Mouse (Mus musculus): Measurements from ENCODE around the gene Cd2. TPM values are rescaled to one million over a fixed set of nuclear protein-coding genes. Genes with fewer than 3 reads are reported as not detected.

The Cd2 gene
- polyA plus RNA-seq, 1 experiment from 2014 or later: 0.14 TPM

DNA sequence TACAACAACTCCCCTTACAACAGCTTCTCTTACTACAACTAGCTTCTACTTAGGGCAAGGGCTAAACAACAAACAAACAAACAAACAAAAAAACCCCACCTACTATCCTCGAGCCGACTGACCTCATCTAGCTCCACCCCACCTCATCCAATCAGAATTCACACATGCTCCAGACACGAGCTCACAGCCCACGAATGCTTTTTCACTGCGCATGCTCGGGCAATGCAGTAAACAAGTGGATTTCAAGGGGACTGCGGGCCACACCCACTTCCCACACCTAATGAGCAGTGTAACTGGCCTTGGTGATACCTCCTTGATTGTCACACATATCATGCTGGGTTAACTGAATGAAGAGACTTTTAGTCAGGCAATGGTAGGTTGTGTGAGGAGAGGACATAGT, 19.4 kb downstream of the Cd2 start:
- no peak for ATAC-seq
- H3K36me3 ChIP-seq (ENCODE audit: control insufficient read depth, insufficient read depth, low read length): no peaks in the 10 kb centered on the region

DNA sequence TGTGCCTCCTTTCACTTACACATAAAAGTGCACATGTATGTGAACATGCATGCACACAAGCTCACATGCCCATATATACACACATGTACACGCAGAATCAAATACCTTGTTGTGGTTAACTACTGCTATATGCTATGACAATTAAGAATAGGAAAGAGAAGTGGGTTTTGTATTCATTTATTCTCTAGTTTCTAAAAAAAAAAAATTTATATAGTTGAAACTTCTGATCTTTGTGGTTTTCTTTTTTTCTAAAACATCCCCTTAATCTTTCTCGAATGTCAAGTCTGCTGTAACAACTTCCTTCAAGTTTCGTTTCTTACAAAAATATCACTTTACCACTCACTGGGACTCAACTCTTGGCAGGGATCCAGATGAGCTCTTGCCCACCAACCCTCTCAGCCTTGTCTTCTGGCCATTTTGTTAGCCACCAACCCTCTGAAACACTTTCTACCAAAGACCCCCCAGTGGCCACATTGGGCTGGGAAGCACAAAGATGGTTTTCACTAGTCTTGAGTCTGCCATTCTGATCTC, 22.1 kb downstream of the Cd2 start:
- no peaks in the 10 kb centered on the region for H3K4me1 ChIP-seq (ENCODE audit: control insufficient read depth, insufficient read depth, low read depth, low read length)
- H3K9ac ChIP-seq (ENCODE audit: low read depth, low read length): no peak overlapping the region
- WGBS: 79% methylated on average over 3 of the region's 3 CpGs
- H3K36me3 ChIP-seq (ENCODE audit: control insufficient read depth, insufficient read depth, low read length): no peaks in the 10 kb centered on the region
- no peaks in the 10 kb centered on the region for H3K9me3 ChIP-seq (ENCODE audit: control insufficient read depth, low read length)
- H3K27me3 ChIP-seq (replicated peaks; ENCODE audit: control insufficient read depth, insufficient read depth, low read length): no peaks in the 10 kb centered on the region
- no peak overlapping the region for H3K4me2 ChIP-seq (ENCODE audit: low read length)
- H3K4me3 ChIP-seq (ENCODE audit: low read length): no peak overlapping the region
- no peak overlapping the region for H3K27ac ChIP-seq (ENCODE audit: low read depth, low read length)
- no peak for ATAC-seq

More for the DNA sequence above, 19.4 kb downstream of the Cd2 start:
- H3K9me3 ChIP-seq (ENCODE audit: control insufficient read depth, low read length): no peaks in the 10 kb centered on the region
- H3K4me3 ChIP-seq (ENCODE audit: low read length): no peak overlapping the region
- no peak overlapping the region for H3K4me2 ChIP-seq (ENCODE audit: low read length)
- H3K27me3 ChIP-seq (replicated peaks; ENCODE audit: control insufficient read depth, insufficient read depth, low read length): no peaks in the 10 kb centered on the region
- no peak overlapping the region for H3K9ac ChIP-seq (ENCODE audit: low read depth, low read length)
- no peak overlapping the region for H3K27ac ChIP-seq (ENCODE audit: low read depth, low read length)
- WGBS: 93% methylated on average over 7 of the region's 7 CpGs
- no peaks in the 10 kb centered on the region for H3K4me1 ChIP-seq (ENCODE audit: control insufficient read depth, insufficient read depth, low read depth, low read length)

DNA sequence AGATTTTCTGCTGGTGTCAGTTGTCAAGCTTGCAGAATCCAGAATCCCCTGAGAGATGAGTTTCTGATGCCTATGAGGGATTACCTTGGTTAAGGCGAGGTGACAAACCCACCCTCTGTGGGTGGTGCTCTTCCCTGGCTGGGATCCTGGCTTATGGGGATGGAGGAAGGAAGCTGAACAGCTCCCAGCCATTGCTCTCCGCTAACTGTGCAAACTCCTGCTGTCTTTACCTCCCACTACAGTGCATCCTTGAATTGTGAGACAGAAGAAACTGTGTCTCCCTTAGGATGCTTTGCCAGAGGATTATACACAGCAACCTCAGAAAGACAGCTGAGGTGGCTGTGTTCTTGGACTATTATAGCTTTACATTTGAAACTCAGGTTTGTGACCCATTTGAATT, 28.8 kb downstream of the Cd2 start:
- Histone ChIP-seq H3K4me3 (ENCODE audit: low read length) (no peak overlapping the region), H3K4me1 (ENCODE audit: control insufficient read depth, insufficient read depth, low read depth, low read length) (no peaks in the 10 kb centered on the region), H3K9ac (ENCODE audit: low read depth, low read length) (no peak overlapping the region), H3K27me3 (replicated peaks; ENCODE audit: control insufficient read depth, insufficient read depth, low read length) (no peaks in the 10 kb centered on the region), H3K27ac (ENCODE audit: low read depth, low read length) (no peak overlapping the region), H3K4me2 (ENCODE audit: low read length) (no peak overlapping the region), H3K9me3 (ENCODE audit: control insufficient read depth, low read length) (no peaks in the 10 kb centered on the region), H3K36me3 (ENCODE audit: control insufficient read depth, insufficient read depth, low read length) (no peaks in the 10 kb centered on the region)
- no peak for ATAC-seq
- WGBS: 65% methylated on average over 2 of the region's 2 CpGs

DNA sequence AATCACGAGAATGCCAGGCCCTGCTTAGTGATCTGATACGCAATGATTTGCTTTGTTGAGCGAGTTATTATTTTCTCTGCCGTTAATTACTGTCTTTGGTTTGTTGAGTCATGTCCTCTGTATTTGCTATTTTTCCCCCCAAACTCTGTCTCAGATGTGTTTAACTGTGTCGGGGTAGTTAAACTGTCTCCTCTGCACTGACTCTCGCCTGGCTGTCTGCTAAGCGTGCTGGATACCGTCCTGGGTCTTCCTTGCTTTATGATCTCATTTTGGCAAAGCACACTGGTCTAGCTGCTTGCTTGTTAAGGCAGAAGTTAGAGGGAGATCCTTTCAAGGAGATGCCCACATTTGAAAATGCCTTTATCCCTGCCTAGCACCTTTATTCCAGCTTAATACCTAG, 31.6 kb downstream of the Cd2 start:
- no peak for ATAC-seq
- Histone ChIP-seq H3K9me3 (ENCODE audit: control insufficient read depth, low read length) (no peaks in the 10 kb centered on the region), H3K27ac (ENCODE audit: low read depth, low read length) (no peak overlapping the region), H3K27me3 (replicated peaks; ENCODE audit: control insufficient read depth, insufficient read depth, low read length) (no peaks in the 10 kb centered on the region), H3K4me1 (ENCODE audit: control insufficient read depth, insufficient read depth, low read depth, low read length) (no peaks in the 10 kb centered on the region), H3K9ac (ENCODE audit: low read depth, low read length) (no peak overlapping the region), H3K4me2 (ENCODE audit: low read length) (no peak overlapping the region), H3K36me3 (ENCODE audit: control insufficient read depth, insufficient read depth, low read length) (no peaks in the 10 kb centered on the region), H3K4me3 (ENCODE audit: low read length) (no peak overlapping the region)
- WGBS: 73% methylated on average over 8 of the region's 8 CpGs

DNA sequence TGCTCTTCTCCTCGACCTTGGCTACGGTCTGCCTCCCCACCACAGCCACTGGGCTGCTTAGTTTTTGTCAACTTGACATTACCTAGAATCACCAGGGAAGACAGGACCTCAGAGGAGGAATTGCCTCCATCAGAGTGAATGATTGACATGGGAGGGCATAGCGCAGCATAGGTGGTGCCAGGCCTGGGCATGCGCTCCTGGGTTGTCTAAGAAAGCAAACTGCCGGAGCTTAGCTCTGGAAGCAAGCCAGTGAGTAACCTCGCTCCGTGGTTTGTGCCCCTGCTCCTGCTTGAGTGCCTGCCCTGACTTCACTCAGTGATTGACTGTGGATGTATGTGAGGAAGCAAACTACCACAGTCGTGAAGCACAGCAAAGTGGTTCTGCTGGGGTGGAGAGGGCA, 35.6 kb downstream of the Cd2 start:
- WGBS: 69% methylated on average over 8 of the region's 8 CpGs
- H3K36me3 ChIP-seq (ENCODE audit: control insufficient read depth, insufficient read depth, low read length): no peaks in the 10 kb centered on the region
- no peaks in the 10 kb centered on the region for H3K4me1 ChIP-seq (ENCODE audit: control insufficient read depth, insufficient read depth, low read depth, low read length)
- no peak overlapping the region for H3K9ac ChIP-seq (ENCODE audit: low read depth, low read length)
- no peak overlapping the region for H3K4me2 ChIP-seq (ENCODE audit: low read length)
- no peaks in the 10 kb centered on the region for H3K9me3 ChIP-seq (ENCODE audit: control insufficient read depth, low read length)
- no peak overlapping the region for H3K4me3 ChIP-seq (ENCODE audit: low read length)
- H3K27ac ChIP-seq (ENCODE audit: low read depth, low read length): no peak overlapping the region
- H3K27me3 ChIP-seq (replicated peaks; ENCODE audit: control insufficient read depth, insufficient read depth, low read length): no peaks in the 10 kb centered on the region
- ATAC-seq: no peak; the same call in 1 of the 2 replicates

DNA sequence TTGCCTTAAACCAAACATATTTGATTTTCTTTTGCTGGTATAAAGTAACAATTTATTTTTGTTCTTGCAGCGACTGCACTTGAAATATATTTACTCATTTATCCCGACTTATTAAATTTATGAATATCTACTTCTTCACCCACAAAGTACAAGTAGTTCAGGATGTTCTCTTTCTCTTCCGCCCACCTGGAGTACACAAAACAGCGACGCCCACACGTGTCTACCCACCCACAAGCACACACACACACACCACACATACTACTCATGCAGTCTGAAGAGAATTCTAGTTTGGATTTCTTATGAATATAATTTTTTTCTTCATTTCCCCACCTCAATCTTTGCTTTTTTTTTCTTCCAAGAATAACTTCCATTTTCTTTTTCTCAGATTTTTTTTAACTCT, 37.9 kb downstream of the Cd2 start:
- H3K27ac ChIP-seq (ENCODE audit: low read depth, low read length): no peak overlapping the region
- no peaks in the 10 kb centered on the region for H3K9me3 ChIP-seq (ENCODE audit: control insufficient read depth, low read length)
- no peak overlapping the region for H3K9ac ChIP-seq (ENCODE audit: low read depth, low read length)
- no peak overlapping the region for H3K4me3 ChIP-seq (ENCODE audit: low read length)
- H3K4me1 ChIP-seq (ENCODE audit: control insufficient read depth, insufficient read depth, low read depth, low read length): no peaks in the 10 kb centered on the region
- no peaks in the 10 kb centered on the region for H3K36me3 ChIP-seq (ENCODE audit: control insufficient read depth, insufficient read depth, low read length)
- WGBS: 86% methylated on average over 6 of the region's 6 CpGs
- no peaks in the 10 kb centered on the region for H3K27me3 ChIP-seq (replicated peaks; ENCODE audit: control insufficient read depth, insufficient read depth, low read length)
- no peak for ATAC-seq
- no peak overlapping the region for H3K4me2 ChIP-seq (ENCODE audit: low read length)

DNA sequence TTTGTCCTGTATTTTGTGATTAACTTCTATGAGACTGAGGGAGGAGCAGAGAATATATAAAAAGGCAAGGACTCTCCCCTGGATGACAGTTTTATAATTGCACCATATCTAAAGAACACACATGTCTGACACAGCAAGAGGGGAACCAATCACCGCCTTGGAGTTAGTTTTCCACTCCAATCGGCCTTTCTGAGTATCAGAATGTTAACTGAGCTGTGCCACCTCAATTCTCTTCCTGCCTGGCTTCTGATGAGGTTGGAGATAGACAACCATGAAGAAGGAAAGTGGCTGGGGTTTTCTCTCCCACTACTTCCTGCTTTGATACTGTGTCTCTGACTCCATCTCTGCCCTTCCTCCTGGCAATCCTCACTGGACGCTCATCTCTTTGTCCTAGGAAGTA, 42.5 kb downstream of the Cd2 start:
- Histone ChIP-seq H3K27me3 (replicated peaks; ENCODE audit: control insufficient read depth, insufficient read depth, low read length) (no peaks in the 10 kb centered on the region), H3K4me2 (ENCODE audit: low read length) (no peak overlapping the region), H3K27ac (ENCODE audit: low read depth, low read length) (no peak overlapping the region), H3K36me3 (ENCODE audit: control insufficient read depth, insufficient read depth, low read length) (no peaks in the 10 kb centered on the region), H3K9me3 (ENCODE audit: control insufficient read depth, low read length) (no peaks in the 10 kb centered on the region), H3K4me3 (ENCODE audit: low read length) (no peak overlapping the region), H3K9ac (ENCODE audit: low read depth, low read length) (no peak overlapping the region), H3K4me1 (ENCODE audit: control insufficient read depth, insufficient read depth, low read depth, low read length) (no peaks in the 10 kb centered on the region)
- ATAC-seq: no peak
- WGBS: 86% methylated on average over 3 of the region's 3 CpGs

DNA sequence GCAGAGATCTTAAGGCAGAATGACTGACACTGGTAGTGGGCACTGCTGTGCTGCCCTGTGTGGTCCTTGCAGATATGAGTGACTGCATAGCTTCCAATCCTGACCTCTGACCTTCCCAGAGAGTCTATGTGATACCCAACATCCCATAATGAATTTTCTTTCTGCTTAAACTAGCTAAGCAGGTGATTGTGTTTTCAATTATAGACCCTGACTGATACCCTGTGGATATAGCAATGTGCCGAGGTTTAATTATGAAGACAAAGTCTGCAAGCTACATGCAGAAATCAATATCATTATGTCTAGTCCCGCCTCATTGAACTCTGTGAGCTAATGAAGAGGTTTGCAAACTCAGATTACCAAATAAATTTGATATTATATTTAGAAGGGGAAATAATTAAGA, 44.7 kb downstream of the Cd2 start:
- Histone ChIP-seq H3K9ac (ENCODE audit: low read depth, low read length) (no peak overlapping the region), H3K4me2 (ENCODE audit: low read length) (no peak overlapping the region), H3K9me3 (ENCODE audit: control insufficient read depth, low read length) (no peaks in the 10 kb centered on the region), H3K36me3 (ENCODE audit: control insufficient read depth, insufficient read depth, low read length) (no peaks in the 10 kb centered on the region), H3K27ac (ENCODE audit: low read depth, low read length) (0 out of 2 replicates have a peak overlapping the region, but pooled peaks have one; percentile 17), H3K4me3 (ENCODE audit: low read length) (no peak overlapping the region), H3K4me1 (ENCODE audit: control insufficient read depth, insufficient read depth, low read depth, low read length) (no peaks in the 10 kb centered on the region), H3K27me3 (replicated peaks; ENCODE audit: control insufficient read depth, insufficient read depth, low read length) (no peaks in the 10 kb centered on the region)
- peak; percentile 73 for ATAC-seq
- 54% methylated on average over 2 of the region's 2 CpGs for WGBS

DNA sequence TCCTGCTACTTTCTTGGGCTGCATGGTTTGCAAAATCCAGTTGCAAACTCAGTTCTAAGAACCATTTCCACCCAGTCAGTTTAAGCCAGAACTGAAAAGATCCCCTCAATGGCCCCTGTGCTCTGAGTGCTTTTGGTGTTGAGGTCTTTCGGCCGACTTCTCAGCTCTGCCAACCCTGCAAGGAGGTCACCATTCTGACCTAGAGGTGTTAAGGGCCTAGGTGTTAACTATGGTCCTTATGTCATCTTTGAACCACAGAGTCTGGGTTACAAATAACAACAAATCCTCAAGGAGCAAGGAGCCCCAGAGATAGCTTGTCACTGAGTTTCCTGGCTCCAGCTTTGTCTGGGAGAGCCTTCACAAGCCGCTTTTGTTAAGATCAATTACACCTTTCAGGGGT, 45.9 kb downstream of the Cd2 start:
- Histone ChIP-seq H3K4me3 (ENCODE audit: low read length) (no peak overlapping the region), H3K36me3 (ENCODE audit: control insufficient read depth, insufficient read depth, low read length) (no peaks in the 10 kb centered on the region)
- 82% methylated on average over 3 of the region's 3 CpGs for WGBS

DNA sequence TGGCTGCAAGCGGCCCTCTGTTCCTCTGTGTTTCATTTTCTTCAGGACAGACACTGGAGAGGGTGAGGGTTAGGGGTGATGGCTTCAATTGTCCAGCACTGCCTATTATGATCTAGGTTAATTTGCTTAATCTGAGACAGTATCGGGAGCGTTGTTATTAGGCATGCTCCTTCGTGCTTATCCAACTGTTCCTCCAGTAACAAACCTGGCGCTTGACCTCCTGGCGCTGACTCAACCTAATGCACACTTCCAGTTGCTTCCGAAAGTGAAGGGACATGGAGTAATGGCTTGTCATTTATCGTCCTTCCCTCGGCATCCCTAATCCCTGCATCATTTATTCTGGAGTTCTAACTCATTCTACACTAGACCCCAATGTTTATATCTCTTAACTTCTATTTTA, 46.9 kb downstream of the Cd2 start:
- Histone ChIP-seq H3K9me3 (ENCODE audit: control insufficient read depth, low read length) (no peaks in the 10 kb centered on the region), H3K9ac (ENCODE audit: low read depth, low read length) (no peak overlapping the region), H3K4me2 (ENCODE audit: low read length) (no peak overlapping the region), H3K27me3 (replicated peaks; ENCODE audit: control insufficient read depth, insufficient read depth, low read length) (no peaks in the 10 kb centered on the region), H3K4me3 (ENCODE audit: low read length) (no peak overlapping the region), H3K4me1 (ENCODE audit: control insufficient read depth, insufficient read depth, low read depth, low read length) (peaks cover 3% of the 10 kb centered on the region; the same call in 1 of the 2 replicates), H3K27ac (ENCODE audit: low read depth, low read length) (no peak overlapping the region), H3K36me3 (ENCODE audit: control insufficient read depth, insufficient read depth, low read length) (no peaks in the 10 kb centered on the region)
- no peak for ATAC-seq
- WGBS: 78% methylated on average over 9 of the region's 9 CpGs

More for the DNA sequence above, 45.9 kb downstream of the Cd2 start:
- H3K9ac ChIP-seq (ENCODE audit: low read depth, low read length): no peak overlapping the region
- peaks cover 3% of the 10 kb centered on the region; the same call in 1 of the 2 replicates for H3K4me1 ChIP-seq (ENCODE audit: control insufficient read depth, insufficient read depth, low read depth, low read length)
- no peaks in the 10 kb centered on the region for H3K27me3 ChIP-seq (replicated peaks; ENCODE audit: control insufficient read depth, insufficient read depth, low read length)
- no peak overlapping the region for H3K27ac ChIP-seq (ENCODE audit: low read depth, low read length)
- no peak overlapping the region for H3K4me2 ChIP-seq (ENCODE audit: low read length)
- no peak for ATAC-seq
- H3K9me3 ChIP-seq (ENCODE audit: control insufficient read depth, low read length): no peaks in the 10 kb centered on the region
